Mouse (Mus musculus): ENCODE results near the gene Snrk.
A peak's percentile ranks its signal among the peaks of the same experiment; 100 is the strongest.

The Snrk gene

GRCm38 (mm10) chr9:122117112-122117616, at the start of gene Snrk:
Gene Snrk (plus strand): TSS chr9:122117266.
- peak; percentile 87 to 90 for DNase-seq (ENCODE audit: low spot score in 2 of 2)

GRCm38 (mm10) chr9:122067654-122068053, 49.4 kb upstream of the Snrk start:
- DNase-seq (ENCODE audit: low spot score in 2 of 2), result no peak

GRCm38 (mm10) chr9:122069560-122070174, 47.4 kb upstream of the Snrk start:
- DNase-seq (ENCODE audit: low spot score in 2 of 2), result no peak

- no peak for DNase-seq (ENCODE audit: low spot score in 2 of 2)
Measured at GRCm38 (mm10) chr9:122073980-122074379, 43.1 kb upstream of the Snrk start.

GRCm38 (mm10) chr9:122074575-122074974, 42.5 kb upstream of the Snrk start:
- DNase-seq (ENCODE audit: low spot score in 2 of 2), result no peak

- peak; percentile 47 for DNase-seq (ENCODE audit: low spot score in 2 of 2)
Measured at GRCm38 (mm10) chr9:122078456-122078855, 38.6 kb upstream of the Snrk start.

- DNase-seq (ENCODE audit: low spot score in 2 of 2), result no peak
Measured at GRCm38 (mm10) chr9:122083698-122084097, 33.4 kb upstream of the Snrk start.

GRCm38 (mm10) chr9:122084175-122084574, 32.9 kb upstream of the Snrk start:
- no peak for DNase-seq (ENCODE audit: low spot score in 2 of 2)

GRCm38 (mm10) chr9:122084636-122085035, 32.4 kb upstream of the Snrk start:
- no peak for DNase-seq (ENCODE audit: low spot score in 2 of 2)

GRCm38 (mm10) chr9:122085055-122085454, 32.0 kb upstream of the Snrk start:
- no peak for DNase-seq (ENCODE audit: low spot score in 2 of 2)

GRCm38 (mm10) chr9:122085550-122086205, 31.4 kb upstream of the Snrk start:
- DNase-seq (ENCODE audit: low spot score in 2 of 2), result no peak

- DNase-seq (ENCODE audit: low spot score in 2 of 2), result no peak
Measured at GRCm38 (mm10) chr9:122087086-122087485, 30.0 kb upstream of the Snrk start.

- no peak for DNase-seq (ENCODE audit: low spot score in 2 of 2)
Measured at GRCm38 (mm10) chr9:122091171-122091570, 25.9 kb upstream of the Snrk start.

- DNase-seq (ENCODE audit: low spot score in 2 of 2), result no peak
Measured at GRCm38 (mm10) chr9:122091782-122092228, 25.3 kb upstream of the Snrk start.

- no peak for DNase-seq (ENCODE audit: low spot score in 2 of 2)
Measured at GRCm38 (mm10) chr9:122094171-122094570, 22.9 kb upstream of the Snrk start.

GRCm38 (mm10) chr9:122096822-122097511, 20.1 kb upstream of the Snrk start:
- no peak for DNase-seq (ENCODE audit: low spot score in 2 of 2)

GRCm38 (mm10) chr9:122097535-122097934, 19.5 kb upstream of the Snrk start:
- DNase-seq (ENCODE audit: low spot score in 2 of 2), result no peak

GRCm38 (mm10) chr9:122100584-122101127, 16.4 kb upstream of the Snrk start:
- DNase-seq (ENCODE audit: low spot score in 2 of 2), result no peak

- DNase-seq (ENCODE audit: low spot score in 2 of 2), result no peak
Measured at GRCm38 (mm10) chr9:122101196-122101595, 15.9 kb upstream of the Snrk start.

GRCm38 (mm10) chr9:122103550-122104284, 13.3 kb upstream of the Snrk start:
- DNase-seq (ENCODE audit: low spot score in 2 of 2), result no peak

GRCm38 (mm10) chr9:122104285-122104829, 12.7 kb upstream of the Snrk start:
- DNase-seq (ENCODE audit: low spot score in 2 of 2), result no peak
